19 mouse cellular contexts compared by ENCODE assay signal in the genomic region with DNA sequence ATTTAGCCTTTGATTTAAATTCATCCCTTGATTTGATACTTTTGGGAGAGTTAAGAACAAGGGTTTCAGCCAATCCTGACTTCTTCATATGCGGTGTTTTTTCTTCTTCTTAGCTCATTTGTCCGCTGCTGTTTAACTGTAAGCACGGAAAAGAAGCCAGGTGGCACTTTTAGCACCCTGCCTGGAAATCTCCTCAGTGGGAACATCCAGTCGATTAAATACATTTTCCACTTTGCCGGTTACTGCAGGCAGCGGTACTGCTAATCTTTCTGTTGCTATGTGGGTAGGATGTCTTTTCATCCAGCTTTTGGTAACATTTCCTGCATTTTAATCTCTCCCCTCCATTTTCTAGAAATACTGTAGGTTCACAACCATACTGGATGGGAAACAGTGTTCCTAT. TPM values are rescaled to one million over a fixed set of nuclear protein-coding genes. Genes with fewer than 3 reads are reported as not detected.
DNase-seq lines count a peak whose midpoint lies in the region; ATAC-seq and TF ChIP-seq lines count a peak whose summit lies in the region.
"Had no signal": no experiment of that assay in that cellular context is flagged by ENCODE, and none has a peak within 500 bp of the region (broad histone marks: within the 10 kb centered on the region; RNA-seq: fewer than 3 reads in every experiment).

No protein-coding gene starts in this region.

- peak; percentile 95 for ATAC-seq in frontal cortex, adult (ENCODE audit: low TSS enrichment)
- ATAC-seq in granulocyte monocyte progenitor cell, adult 5-6 weeks (replicated peaks; ENCODE audit: poor library complexity, severe bottlenecking) = no peak
- ATAC-seq in heart, embryonic 12.5 days (ENCODE audit: insufficient number of reproducible peaks, low FRiP score) = no peak

- no peak for TF ChIP-seq CTCF in gastrocnemius, adult 2 months (IDR thresholded peaks at IDR 0.05)

- 75% methylated on average over 6 of the region's 6 CpGs for WGBS in heart, embryonic 12.5 days

- no peak overlapping the region for H3K4me2 ChIP-seq in heart, embryonic 12.5 days
- H3K4me2 ChIP-seq: lung, embryonic 15.5 days had no signal

- no peak overlapping the region for H3K4me3 ChIP-seq in heart, embryonic 12.5 days
- no peak overlapping the region for H3K4me3 ChIP-seq in gastrocnemius, adult 2 months
- H3K4me3 ChIP-seq: lung, embryonic 15.5 days had no signal

- no peaks in the 10 kb centered on the region for H3K9me3 ChIP-seq in heart, embryonic 12.5 days (replicated peaks)
- H3K9me3 ChIP-seq: G1E; lung, embryonic 15.5 days had no signal

- intact Hi-C loops in left cerebral cortex, postnatal 25 days (cut with DNase I) = loop anchor here (1.0 to 10.0 kb wide), 3 partner anchors 22 to 567 kb away; a partner anchor contains a TSS
- intact Hi-C loops in gastrocnemius, adult 2 months (cut with DNase I) = no loop called here

- H3K36me3 ChIP-seq in heart, embryonic 12.5 days = no peaks in the 10 kb centered on the region
- H3K36me3 ChIP-seq: G1E; lung, embryonic 15.5 days had no signal

- DNase-seq in frontal cortex, postnatal 25 days (ENCODE audit: low spot score in 2 of 2) = no peak
- peak; percentile 4 for DNase-seq in Muller cell, postnatal 12 days (ENCODE audit: inconsistent ontology term)
- peak; percentile 73 to 79 for DNase-seq in frontal cortex, adult 2 months (ENCODE audit: extremely low spot score in 1 of 2, low spot score in 1 of 2)
- peak; percentile 48 to 92 for DNase-seq in left cerebral cortex, postnatal 25 days (ENCODE audit: low spot score in 2 of 2)
- DNase-seq in gastrocnemius, adult 2 months = no peak
- DNase-seq: cerebellum, adult 8-10 months; heart, adult 11 months; heart, postnatal 10 days; kidney, postnatal 14 days; thymus, adult 2 months had no signal

- no peak overlapping the region for H3K9ac ChIP-seq in heart, embryonic 12.5 days
- H3K9ac ChIP-seq: lung, embryonic 15.5 days had no signal

- H3K27ac ChIP-seq in heart, embryonic 12.5 days (ENCODE audit: poor library complexity, severe bottlenecking) = no peak overlapping the region
- H3K27ac ChIP-seq in gastrocnemius, adult 2 months = no peak overlapping the region
- H3K27ac ChIP-seq: lung, embryonic 15.5 days had no signal

- no peaks in the 10 kb centered on the region for H3K27me3 ChIP-seq in heart, embryonic 12.5 days (replicated peaks)
- H3K27me3 ChIP-seq: lung, embryonic 15.5 days had no signal

- H3K4me1 ChIP-seq in heart, embryonic 12.5 days (replicated peaks) = peaks cover 12% of the 10 kb centered on the region; the same call in 1 of the 2 replicates
- H3K4me1 ChIP-seq: lung, embryonic 15.5 days had no signal

RNA-seq across cellular contexts. Expression of a gene that starts 38.6 kb away (rescaled TPM):
- polyA plus RNA-seq in frontal cortex, adult 2 months (2012; rRNA removed) = 10.8 and 12.8 TPM in 2 replicates
- 10 to 100 TPM; 21.9 to 27.1 TPM for total RNA-seq in left cerebral cortex, postnatal 25 days (2021)
- total RNA-seq in granulocyte monocyte progenitor cell, adult 5-6 weeks (2014; fragmentation: Nextera tagmentation) = not detected in 2 replicates
- not detected in 2 replicates for total RNA-seq in granulocyte monocyte progenitor cell, adult 5-6 weeks (2017)
- polyA plus RNA-seq in heart, embryonic 12.5 days (2016; fragmentation: Nextera tagmentation; extraction: Ambion mirVana) = 13.9 and 14.8 TPM in 2 replicates
- 10 to 100 TPM; 25.3 to 37.5 TPM for total RNA-seq in gastrocnemius, adult 2 months (2021)
- total RNA-seq: megakaryocyte-erythroid progenitor cell, adult 5-6 weeks had no signal
- polyA plus RNA-seq: G1E had no signal

RNA-seq across cellular contexts. Expression of a gene that starts 39.3 kb away (rescaled TPM):
- polyA plus RNA-seq in frontal cortex, adult 2 months (2012; rRNA removed) = not detected in 2 replicates
- not detected for total RNA-seq in left cerebral cortex, postnatal 25 days (2021)
- total RNA-seq in granulocyte monocyte progenitor cell, adult 5-6 weeks (2014; fragmentation: Nextera tagmentation) = not detected in 2 replicates
- not detected in 2 replicates for total RNA-seq in granulocyte monocyte progenitor cell, adult 5-6 weeks (2017)
- not detected in 2 replicates for polyA plus RNA-seq in heart, embryonic 12.5 days (2016; fragmentation: Nextera tagmentation; extraction: Ambion mirVana)
- total RNA-seq in gastrocnemius, adult 2 months (2021) = under 1 TPM in 1 of 2 experiments, not detected in 1; 0.18 TPM
- total RNA-seq: G1E; megakaryocyte-erythroid progenitor cell, adult 5-6 weeks had no signal
- polyA plus RNA-seq: C2C12; G1E; intestine, embryonic 14.5 days; liver, adult 2 months; lung, embryonic 15.5 days; thymus, adult 2 months had no signal

Comparison
In these comparisons a context has a peak if more than half of its experiments do, and no peak if none do; other contexts are left out.
1. DNase-seq: peak in Muller cell, postnatal 12 days (single experiment), frontal cortex, adult 2 months (2 of 2) and left cerebral cortex, postnatal 25 days (2 of 2); none in frontal cortex, postnatal 25 days (0 of 2) and gastrocnemius, adult 2 months (single experiment).
2. RNA of a gene that starts 38.6 kb away (total RNA-seq): 25.3 to 37.5 TPM in gastrocnemius, adult 2 months and 21.9 to 27.1 TPM in left cerebral cortex, postnatal 25 days; not detected in granulocyte monocyte progenitor cell, adult 5-6 weeks; every median in the first group is over 10 times any median in the second.